Mouse (Mus musculus): ENCODE results near the gene Cd59a.
"Not testable (repeated sequence)": the region's sequence is repeated elsewhere in the genome, so short reads cannot be mapped to it uniquely, and the experiment has no call there.

Cd59a gene

DNA sequence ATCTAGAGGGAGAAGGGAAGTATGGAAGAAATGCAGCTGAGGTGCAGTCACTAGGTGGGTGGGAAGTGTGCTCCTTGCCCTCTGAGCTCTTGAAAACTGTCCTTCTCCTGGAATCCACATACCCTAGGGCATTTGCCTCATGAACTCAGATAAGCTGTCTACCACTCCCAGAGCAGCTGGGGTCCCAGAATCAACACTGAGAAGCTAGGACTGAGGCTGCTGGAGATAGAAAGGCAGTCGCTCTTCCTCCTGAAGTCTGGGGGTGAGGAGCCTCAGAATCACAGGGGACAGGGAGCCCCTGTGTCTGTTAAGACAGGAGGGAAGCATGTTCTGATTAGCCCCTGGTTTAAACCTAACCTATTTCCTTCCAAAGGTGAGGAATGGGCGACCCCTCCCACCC, 13.9 kb downstream of the Cd59a start:
- no peak for DNase-seq

DNA sequence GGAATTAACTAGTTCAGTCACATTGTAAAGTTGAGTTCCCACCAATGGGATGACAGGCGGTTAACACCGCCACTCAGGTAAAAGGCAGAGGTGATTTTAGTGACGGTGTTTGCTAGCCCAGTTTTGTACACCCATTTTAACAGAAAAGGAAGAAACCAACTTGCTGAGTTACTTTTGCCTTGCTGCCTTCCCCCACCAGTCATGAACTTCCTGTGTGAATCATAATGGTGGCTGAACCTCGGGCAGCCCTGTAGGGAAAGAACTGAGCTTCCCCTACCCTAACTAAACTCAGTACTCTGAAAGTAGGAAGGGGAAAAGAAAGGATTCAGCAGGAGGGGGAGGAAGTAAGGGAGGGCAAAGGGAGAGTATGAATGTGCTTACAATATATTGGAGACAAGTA, 14.4 kb downstream of the Cd59a start:
- DNase-seq: no peak

DNA sequence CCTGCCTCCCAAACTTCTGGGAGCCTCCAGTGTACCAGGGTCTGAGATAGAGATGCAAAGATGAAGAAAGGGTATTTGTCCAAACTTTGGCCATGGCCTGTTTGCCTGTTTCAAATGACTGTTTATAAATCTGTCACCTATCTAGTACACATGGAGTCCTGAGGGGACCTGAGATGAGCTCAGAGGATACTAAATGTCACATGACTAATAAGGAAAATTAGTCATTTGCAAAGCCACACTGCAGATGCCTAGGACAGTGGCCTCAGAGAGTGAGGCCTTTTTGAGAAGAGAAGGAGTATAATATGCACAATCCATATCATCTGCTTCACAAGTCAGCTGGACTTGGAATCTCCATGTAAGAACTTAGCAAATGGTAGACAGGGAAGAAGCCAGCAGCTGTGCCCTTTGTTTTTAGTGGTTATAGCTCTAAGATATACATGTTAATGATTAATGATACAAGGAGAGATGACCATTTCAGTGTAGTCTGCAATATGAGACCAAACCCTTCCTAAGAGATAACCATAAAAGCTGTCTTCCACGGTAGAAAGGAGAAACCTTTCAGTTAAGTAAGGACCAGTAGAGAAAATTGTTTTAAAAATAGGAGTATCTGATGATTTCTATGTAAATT, 15.7 kb downstream of the Cd59a start:
- not testable (repeated sequence) for DNase-seq

GRCm38 (mm10) chr2:104113563-104113962, 18.0 kb downstream of the Cd59a start:
- DNase-seq: not testable (repeated sequence)

DNA sequence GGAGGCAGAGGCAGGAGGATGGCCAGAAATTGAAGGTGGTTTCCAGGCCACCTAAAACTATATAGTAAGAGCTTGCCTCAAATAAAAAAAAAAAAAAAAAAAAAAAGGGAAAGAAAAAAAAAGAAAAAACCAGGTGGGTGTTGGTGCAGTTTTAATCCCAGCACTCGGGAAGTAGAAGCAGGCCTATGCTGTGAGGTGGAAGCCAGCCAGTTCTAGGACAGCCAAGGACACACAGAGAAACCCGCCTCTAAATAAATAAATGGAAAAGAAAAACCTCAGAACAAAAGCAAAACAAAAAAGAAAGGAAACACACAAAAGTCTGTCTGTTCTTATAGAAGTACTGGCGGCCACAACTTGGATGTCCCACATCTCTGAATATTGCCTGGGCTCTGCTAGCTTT, 19.3 kb downstream of the Cd59a start:
- DNase-seq: no peak

GRCm38 (mm10) chr2:104117173-104117572, 21.6 kb downstream of the Cd59a start:
- not testable (repeated sequence) for DNase-seq

DNA sequence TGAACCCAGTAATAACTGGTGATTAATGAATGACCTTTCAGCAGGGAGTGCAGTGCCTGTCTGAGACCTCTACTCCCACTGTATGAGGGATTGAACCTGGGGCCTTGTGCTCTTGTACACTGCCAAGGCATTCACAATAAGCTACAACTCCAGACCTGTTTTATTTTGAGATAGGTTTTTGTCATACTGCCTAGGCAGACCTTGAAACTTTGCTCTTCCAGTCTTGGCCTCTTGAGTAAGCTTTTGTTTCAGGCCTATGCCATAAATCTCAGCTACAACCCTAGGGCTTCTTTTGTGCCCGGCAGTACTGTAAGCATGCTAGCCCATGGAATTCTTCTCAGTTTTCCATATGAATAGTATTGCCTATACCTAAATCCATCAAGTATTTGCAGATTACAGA, 23.5 kb downstream of the Cd59a start:
- no peak for DNase-seq

GRCm38 (mm10) chr2:104120312-104120711, 24.7 kb downstream of the Cd59a start:
- no peak for DNase-seq

- DNase-seq: no peak
Observed at GRCm38 (mm10) chr2:104121681-104122504, 26.3 kb downstream of the Cd59a start.

GRCm38 (mm10) chr2:104122505-104123378, 27.1 kb downstream of the Cd59a start, which contains the start of gene A930018P22Rik:
TSS of gene A930018P22Rik (plus strand) at chr2:104122769.
- peak; percentile 87 for DNase-seq

DNA sequence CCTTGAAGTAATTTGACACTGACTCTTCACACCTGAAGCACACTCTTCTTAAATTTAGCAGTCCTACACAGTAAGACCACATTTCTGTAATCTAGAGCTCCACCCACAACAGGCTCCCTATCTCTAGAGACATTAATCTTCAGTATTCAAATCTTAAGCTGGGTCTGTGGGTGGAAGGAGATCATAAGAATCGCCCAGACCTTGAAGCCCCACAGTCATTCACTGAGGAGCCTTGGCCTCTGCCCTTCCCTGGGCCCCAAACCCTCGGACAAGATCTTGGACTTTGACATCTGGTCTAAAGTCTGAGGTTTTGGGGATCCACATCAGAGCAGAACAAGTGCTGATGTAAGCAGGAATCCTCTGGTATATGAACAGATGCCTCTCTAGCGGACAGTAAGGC, 27.9 kb downstream of the Cd59a start:
- DNase-seq: no peak

GRCm38 (mm10) chr2:104124071-104124470, 28.5 kb downstream of the Cd59a start:
- DNase-seq: no peak

DNA sequence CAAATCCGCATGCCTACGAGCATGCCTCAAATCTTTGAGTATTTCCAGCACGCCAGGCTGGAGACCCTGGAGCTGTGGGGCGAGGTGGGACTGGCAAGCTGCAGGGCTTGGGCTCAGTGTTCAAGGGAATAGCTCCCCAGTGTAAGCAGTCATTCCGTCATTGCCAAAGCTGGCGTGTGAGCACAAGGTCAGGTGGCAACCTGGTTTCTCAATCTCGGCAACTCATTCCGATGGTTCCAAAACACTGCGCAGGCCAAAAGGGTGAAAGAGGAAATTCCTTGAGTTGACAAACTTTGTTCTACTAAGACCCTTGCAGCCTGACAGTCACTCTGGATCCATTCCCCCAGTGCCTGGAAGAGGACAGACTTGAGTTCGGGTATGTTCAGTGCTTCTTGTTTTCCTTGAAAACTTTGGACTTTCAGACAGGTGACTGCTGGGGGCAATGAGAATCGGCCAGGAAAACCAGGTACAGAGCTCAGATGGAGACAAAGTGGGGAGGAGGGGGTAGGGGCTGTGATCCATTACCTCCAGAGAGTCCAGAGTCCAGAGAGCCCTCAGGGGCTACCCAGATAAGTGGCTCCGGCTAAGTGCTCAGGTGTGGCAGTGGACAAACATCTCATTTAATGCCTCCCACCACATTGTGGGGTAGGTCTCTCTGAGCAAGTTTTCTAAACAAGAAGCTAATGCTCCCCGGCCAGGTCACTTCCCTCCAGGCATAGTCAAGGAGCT, 33.4 kb downstream of the Cd59a start:
- no peak for DNase-seq

GRCm38 (mm10) chr2:104130165-104130564, 34.6 kb downstream of the Cd59a start:
- no peak for DNase-seq

- DNase-seq: no peak
Observed at GRCm38 (mm10) chr2:104130969-104131368, 35.4 kb downstream of the Cd59a start.

- no peak for DNase-seq
Observed at GRCm38 (mm10) chr2:104132266-104132859, 36.8 kb downstream of the Cd59a start.

DNA sequence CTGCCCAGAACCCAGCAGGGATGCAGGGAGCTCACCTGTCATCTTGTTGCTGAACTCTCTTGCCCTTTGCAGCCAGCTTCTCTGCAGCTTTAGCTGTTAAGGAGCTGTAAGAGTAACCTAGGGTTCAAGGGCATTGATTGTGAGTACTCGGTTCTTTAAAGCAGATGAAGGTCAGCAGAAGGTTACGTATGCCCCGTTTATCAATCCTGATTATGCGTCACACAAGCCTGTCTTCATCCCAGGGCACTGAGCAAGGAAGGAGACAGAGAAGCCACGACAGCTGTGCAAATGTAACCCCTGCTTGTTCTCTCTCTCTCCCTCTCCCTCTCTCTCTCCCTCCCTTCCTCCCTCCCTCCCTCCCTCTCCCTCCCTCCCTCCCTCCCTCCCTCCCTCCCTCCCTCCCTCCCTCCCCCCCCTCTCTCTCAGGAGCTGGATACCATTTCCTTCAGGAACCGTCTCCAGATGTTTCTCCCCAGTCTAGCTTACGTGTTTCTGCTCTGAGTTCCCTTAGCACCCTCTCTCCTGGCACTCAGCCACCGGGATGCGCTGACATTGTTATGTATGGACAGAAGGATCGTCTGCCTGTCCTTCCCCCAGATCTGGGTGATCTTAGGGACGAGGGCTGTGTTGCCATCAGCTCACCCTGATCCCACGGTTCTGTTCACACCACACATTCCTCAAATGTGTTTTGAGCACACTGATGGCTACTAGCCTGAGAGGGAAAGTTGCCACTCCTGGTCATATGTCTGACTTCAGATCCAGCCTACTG, 37.6 kb downstream of the Cd59a start:
- no peak for DNase-seq

- DNase-seq: peak; percentile 70
Observed at GRCm38 (mm10) chr2:104134150-104135056, 38.8 kb downstream of the Cd59a start.

- no peak for DNase-seq
Observed at GRCm38 (mm10) chr2:104135920-104136319, 40.3 kb downstream of the Cd59a start.

DNA sequence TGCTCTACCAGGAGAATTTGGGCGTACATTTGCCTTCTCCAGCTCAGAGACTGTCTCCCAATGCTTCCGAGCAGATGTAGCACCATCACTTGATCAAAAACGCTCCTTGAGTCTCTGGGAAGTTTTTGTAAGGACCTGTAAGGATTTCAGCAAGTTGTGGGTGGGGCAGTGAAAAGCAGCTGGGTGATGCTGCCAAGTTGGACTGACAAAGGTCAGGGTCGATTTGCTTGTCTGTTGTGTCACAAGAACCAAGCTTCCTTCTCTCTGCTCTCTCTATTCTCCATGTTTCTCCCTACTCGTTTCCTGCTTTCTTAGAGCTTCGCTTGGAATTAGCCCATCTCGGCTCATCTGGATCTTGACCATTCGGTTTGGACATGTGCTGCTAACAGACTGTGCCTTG, 46.5 kb downstream of the Cd59a start:
- no peak for DNase-seq
